Mouse (Mus musculus) layer of hippocampus, adult 18-20 months (tissue): ENCODE measurements around the gene Cacna2d3. TPM values are rescaled to one million over a fixed set of nuclear protein-coding genes. Genes with fewer than 3 reads are reported as not detected.

Source experiments
- DNase-seq, 2 experiments: peaks; one replicate each; pipeline ENCODE4 v3.0.0; 2022; ENCODE audit warnings: low spot score in 2 of 2
- total RNA-seq, 2 experiments: library from RNA; stranded (reverse); gene quantifications; 2 replicates each; pipeline ENCODE4 v1.2.3; 2021

The Cacna2d3 gene
- total RNA-seq, 2 experiments from 2014 or later = 85.8 to 89.9 TPM

GRCm38 (mm10) chr14:29025335-29025734 is 696.3 kb downstream of the Cacna2d3 start:
- no peak for DNase-seq

- no peak for DNase-seq
Observed at GRCm38 (mm10) chr14:29023246-29023645, 698.4 kb downstream of the Cacna2d3 start.

- no peak for DNase-seq
Observed at GRCm38 (mm10) chr14:29021295-29021694, 700.4 kb downstream of the Cacna2d3 start.

- no peak for DNase-seq
Observed at GRCm38 (mm10) chr14:29018316-29019000, 703.2 kb downstream of the Cacna2d3 start.

GRCm38 (mm10) chr14:29017883-29018282 is 703.8 kb downstream of the Cacna2d3 start, which contains the start of gene Lrtm1:
Gene Lrtm1 (plus strand): TSS chr14:29018208.
- DNase-seq = no peak

GRCm38 (mm10) chr14:29015896-29016295 is 705.8 kb downstream of the Cacna2d3 start:
- DNase-seq = no peak

GRCm38 (mm10) chr14:29014680-29015079 is 707.0 kb downstream of the Cacna2d3 start:
- DNase-seq = no peak

GRCm38 (mm10) chr14:29013161-29013560 is 708.5 kb downstream of the Cacna2d3 start:
- peak; percentile 35 to 75 for DNase-seq

- DNase-seq = no peak
Observed at GRCm38 (mm10) chr14:29009644-29010043, 712.0 kb downstream of the Cacna2d3 start.

GRCm38 (mm10) chr14:29005228-29005840 is 716.3 kb downstream of the Cacna2d3 start:
- DNase-seq = no peak

GRCm38 (mm10) chr14:28996569-28996968 is 725.1 kb downstream of the Cacna2d3 start:
- DNase-seq = no peak

- no peak for DNase-seq
Observed at GRCm38 (mm10) chr14:28988211-28988900, 733.3 kb downstream of the Cacna2d3 start.

GRCm38 (mm10) chr14:28984276-28984675 is 737.4 kb downstream of the Cacna2d3 start:
- no peak for DNase-seq

- no peak for DNase-seq
Observed at GRCm38 (mm10) chr14:28980482-28980881, 741.2 kb downstream of the Cacna2d3 start.

GRCm38 (mm10) chr14:28979230-28979629 is 742.4 kb downstream of the Cacna2d3 start:
- DNase-seq = no peak

GRCm38 (mm10) chr14:28972620-28973019 is 749.0 kb downstream of the Cacna2d3 start:
- DNase-seq = no peak

- DNase-seq = peak; percentile 23 to 73
Observed at GRCm38 (mm10) chr14:28969247-28969646, 752.4 kb downstream of the Cacna2d3 start.

- DNase-seq = no peak
Observed at GRCm38 (mm10) chr14:28966881-28967280, 754.8 kb downstream of the Cacna2d3 start.

GRCm38 (mm10) chr14:28961379-28961778 is 760.3 kb downstream of the Cacna2d3 start:
- no peak for DNase-seq

- no peak for DNase-seq
Observed at GRCm38 (mm10) chr14:28959042-28959441, 762.6 kb downstream of the Cacna2d3 start.

- DNase-seq = peak; percentile 57 to 75
Observed at GRCm38 (mm10) chr14:28958131-28959015, 763.3 kb downstream of the Cacna2d3 start.
